Mouse (Mus musculus) testis, postnatal 14 days (tissue): ENCODE results near the gene Arhgap10.
A peak's percentile ranks its signal among the peaks of the same experiment; 100 is the strongest.

Experiments used
- DNase-seq: peaks from one replicate; pipeline ENCODE4 v3.0.0; 2021; ENCODE audit warnings: low spot score

Arhgap10 gene

GRCm38 (mm10) chr8:77440913-77441312 lies 76.8 kb downstream of the Arhgap10 start:
- peak; percentile 36 for DNase-seq

GRCm38 (mm10) chr8:77440324-77440880 lies 77.4 kb downstream of the Arhgap10 start:
- DNase-seq, result no peak

GRCm38 (mm10) chr8:77439670-77440069 lies 78.1 kb downstream of the Arhgap10 start:
- DNase-seq, result no peak

GRCm38 (mm10) chr8:77437807-77438493 lies 79.8 kb downstream of the Arhgap10 start:
- no peak for DNase-seq

GRCm38 (mm10) chr8:77436013-77436990 lies 81.5 kb downstream of the Arhgap10 start:
- no peak for DNase-seq

GRCm38 (mm10) chr8:77433221-77433620 lies 84.5 kb downstream of the Arhgap10 start:
- DNase-seq, result no peak

GRCm38 (mm10) chr8:77432726-77433125 lies 85.0 kb downstream of the Arhgap10 start:
- no peak for DNase-seq

GRCm38 (mm10) chr8:77428420-77428819 lies 89.3 kb downstream of the Arhgap10 start:
- no peak for DNase-seq

GRCm38 (mm10) chr8:77428015-77428414 lies 89.7 kb downstream of the Arhgap10 start:
- DNase-seq, result no peak

GRCm38 (mm10) chr8:77427438-77427837 lies 90.3 kb downstream of the Arhgap10 start:
- DNase-seq, result no peak

GRCm38 (mm10) chr8:77423850-77424249 lies 93.9 kb downstream of the Arhgap10 start:
- DNase-seq, result no peak

GRCm38 (mm10) chr8:77422632-77423252 lies 95.0 kb downstream of the Arhgap10 start:
- DNase-seq, result no peak

GRCm38 (mm10) chr8:77421596-77421995 lies 96.2 kb downstream of the Arhgap10 start:
- DNase-seq, result no peak

GRCm38 (mm10) chr8:77419731-77420130 lies 98.0 kb downstream of the Arhgap10 start:
- DNase-seq, result no peak

GRCm38 (mm10) chr8:77416738-77417137 lies 101.0 kb downstream of the Arhgap10 start:
- no peak for DNase-seq

- no peak for DNase-seq
Measured at GRCm38 (mm10) chr8:77416034-77416433, 101.7 kb downstream of the Arhgap10 start.

- no peak for DNase-seq
Measured at GRCm38 (mm10) chr8:77411262-77411661, 106.5 kb downstream of the Arhgap10 start.

- DNase-seq, result no peak
Measured at GRCm38 (mm10) chr8:77410394-77410793, 107.4 kb downstream of the Arhgap10 start.

GRCm38 (mm10) chr8:77408527-77409215 lies 109.1 kb downstream of the Arhgap10 start:
- DNase-seq, result no peak

- DNase-seq, result no peak
Measured at GRCm38 (mm10) chr8:77406846-77407245, 110.9 kb downstream of the Arhgap10 start.

- no peak for DNase-seq
Measured at GRCm38 (mm10) chr8:77406444-77406843, 111.3 kb downstream of the Arhgap10 start.

GRCm38 (mm10) chr8:77404017-77404416 lies 113.7 kb downstream of the Arhgap10 start:
- DNase-seq, result no peak
